Mouse (Mus musculus): ENCODE data around the gene Hax1. TPM values are rescaled to one million over a fixed set of nuclear protein-coding genes. Genes with fewer than 3 reads are reported as not detected.
A peak's percentile ranks its signal among the peaks of the same experiment; 100 is the strongest.

The Hax1 gene
- polyA plus RNA-seq, 1 experiment from 2014 or later, result 105 TPM

DNA sequence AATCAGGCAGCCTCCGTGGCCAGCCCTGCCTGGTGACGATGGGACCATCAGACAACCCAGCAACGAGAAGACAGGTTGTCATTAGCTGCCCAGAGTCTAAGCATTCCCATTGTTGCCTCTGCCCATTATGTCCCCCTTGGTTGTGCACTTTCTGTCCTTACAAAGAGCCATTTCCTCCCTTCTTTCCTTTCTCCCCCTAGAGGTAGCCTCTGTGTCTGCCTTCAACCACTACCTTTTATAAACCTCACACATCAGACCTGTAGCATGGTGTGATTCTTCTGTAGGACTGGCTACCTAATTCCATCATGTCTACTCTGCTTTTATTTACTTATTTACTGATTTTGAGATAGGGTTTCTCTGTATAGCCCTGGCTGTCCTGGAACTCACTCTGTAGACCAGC, 11.4 kb downstream of the Hax1 start:
- no peaks in the 10 kb centered on the region for H3K36me3 ChIP-seq
- H3K4me2 ChIP-seq, result no peak overlapping the region
- no peak overlapping the region for H3K27ac ChIP-seq (replicated peaks)
- H3K27me3 ChIP-seq (replicated peaks), result no peaks in the 10 kb centered on the region
- 55% methylated on average over 3 of the region's 3 CpGs for WGBS
- no peak for ATAC-seq (ENCODE audit: low FRiP score)
- no peak overlapping the region for H3K4me3 ChIP-seq (replicated peaks)
- H3K9me3 ChIP-seq (replicated peaks), result no peaks in the 10 kb centered on the region
- no peak overlapping the region for H3K9ac ChIP-seq (replicated peaks)
- H3K4me1 ChIP-seq, result no peaks in the 10 kb centered on the region

DNA sequence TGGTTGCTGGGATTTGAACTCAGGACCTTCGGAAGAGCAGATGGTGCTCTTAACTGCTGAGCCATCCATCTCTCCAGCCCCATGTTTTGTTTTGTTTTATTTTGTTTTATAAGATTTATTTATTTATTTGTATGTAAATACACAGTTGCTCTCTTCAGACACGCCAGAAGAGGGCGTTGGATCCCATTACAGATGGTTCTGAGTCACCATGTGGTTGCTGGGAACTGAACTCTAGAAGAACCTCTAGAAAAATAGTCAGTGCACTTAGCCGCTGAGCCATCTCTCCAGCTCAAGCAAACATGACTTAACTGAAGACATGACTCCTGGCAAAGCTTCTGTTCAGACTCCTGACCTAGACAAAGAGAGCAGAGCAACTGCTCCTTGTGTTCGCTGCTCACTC, 16.2 kb downstream of the Hax1 start:
- no peak overlapping the region for H3K4me2 ChIP-seq
- no peak for ATAC-seq (ENCODE audit: low FRiP score)
- H3K4me1 ChIP-seq, result no peaks in the 10 kb centered on the region
- H3K27me3 ChIP-seq (replicated peaks), result no peaks in the 10 kb centered on the region
- H3K9me3 ChIP-seq (replicated peaks), result no peaks in the 10 kb centered on the region
- no peak overlapping the region for H3K9ac ChIP-seq (replicated peaks)
- 75% methylated on average over 5 of the region's 5 CpGs for WGBS
- H3K27ac ChIP-seq (replicated peaks), result no peak overlapping the region
- H3K36me3 ChIP-seq, result no peaks in the 10 kb centered on the region
- no peak overlapping the region for H3K4me3 ChIP-seq (replicated peaks)

DNA sequence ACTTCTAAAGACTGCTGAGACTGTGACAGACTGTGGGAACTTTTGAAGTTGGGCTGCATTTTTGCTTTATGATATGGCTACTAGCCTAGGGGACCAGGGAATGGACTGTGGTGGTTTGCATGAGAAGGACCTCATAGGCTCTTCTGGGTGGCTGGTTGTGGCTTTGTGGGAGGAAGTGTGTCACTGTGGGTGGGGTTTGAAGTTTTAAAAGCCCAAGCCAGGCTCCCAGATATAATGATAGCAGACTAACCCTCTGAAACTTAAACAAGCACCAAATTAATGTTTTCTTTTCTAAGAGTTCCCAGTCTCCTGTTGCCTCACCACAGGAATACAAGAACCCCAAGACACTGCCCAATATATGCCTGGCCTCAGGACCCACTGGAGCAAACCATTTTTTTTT, 21.7 kb downstream of the Hax1 start:
- Histone ChIP-seq H3K9me3 (replicated peaks) (no peaks in the 10 kb centered on the region), H3K27me3 (replicated peaks) (no peaks in the 10 kb centered on the region), H3K36me3 (no peaks in the 10 kb centered on the region), H3K4me1 (no peaks in the 10 kb centered on the region), H3K9ac (replicated peaks) (no peak overlapping the region), H3K4me3 (replicated peaks) (no peak overlapping the region), H3K4me2 (no peak overlapping the region), H3K27ac (replicated peaks) (no peak overlapping the region)
- ATAC-seq (ENCODE audit: low FRiP score), result no peak

DNA sequence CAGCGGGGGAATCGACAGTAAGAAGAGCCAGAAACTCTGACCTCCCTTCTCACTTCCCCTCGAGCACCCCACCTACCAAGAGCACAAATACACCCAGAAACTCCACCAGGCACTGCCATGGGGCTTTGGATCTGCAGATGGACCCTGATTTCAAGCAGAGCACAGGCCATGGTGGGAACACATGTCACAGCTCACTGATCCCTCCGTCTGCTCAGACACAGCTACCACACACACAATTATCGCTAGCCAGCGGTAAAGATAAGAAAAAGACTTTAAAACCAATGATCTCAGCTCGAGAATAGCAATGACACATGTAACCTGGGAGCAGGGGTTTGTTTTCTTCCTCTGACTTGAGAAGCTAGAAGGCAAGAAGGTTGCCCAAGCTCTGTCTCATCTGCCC, 30.1 kb downstream of the Hax1 start:
- peaks cover 20% of the 10 kb centered on the region for H3K4me1 ChIP-seq
- WGBS, result 67% methylated on average over 7 of the region's 7 CpGs
- no peak for ATAC-seq (ENCODE audit: low FRiP score)

DNA sequence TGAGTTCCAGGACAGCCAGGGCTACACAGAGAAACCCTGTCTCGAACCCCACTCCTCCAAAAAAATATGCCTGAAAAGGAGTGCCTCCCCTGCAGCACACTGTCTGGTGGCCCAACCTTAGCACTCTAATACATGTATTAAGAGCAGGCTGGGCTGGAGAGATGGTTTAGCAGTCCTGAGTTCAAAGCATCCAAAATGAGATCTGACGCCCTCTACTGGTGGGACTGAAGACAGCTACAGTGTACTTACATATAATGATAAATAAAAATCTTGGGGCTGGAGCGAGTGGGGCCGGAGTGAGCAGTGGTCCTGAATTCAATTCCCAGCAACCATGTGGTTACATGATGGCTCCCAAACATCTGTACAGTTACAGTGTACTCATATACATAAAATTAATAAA, 31.6 kb downstream of the Hax1 start:
- Histone ChIP-seq H3K4me2 (no peak overlapping the region), H3K27me3 (replicated peaks) (no peaks in the 10 kb centered on the region), H3K4me1 (peaks cover 28% of the 10 kb centered on the region), H3K4me3 (replicated peaks) (no peak overlapping the region), H3K9me3 (replicated peaks) (no peaks in the 10 kb centered on the region), H3K36me3 (no peaks in the 10 kb centered on the region), H3K9ac (replicated peaks) (no peak overlapping the region), H3K27ac (replicated peaks) (no peak overlapping the region)
- ATAC-seq (ENCODE audit: low FRiP score), result no peak
- WGBS, result 76% methylated on average over 4 of the region's 4 CpGs

More for the DNA sequence above, 30.1 kb downstream of the Hax1 start:
- Histone ChIP-seq H3K36me3 (no peaks in the 10 kb centered on the region), H3K9ac (replicated peaks) (no peak overlapping the region), H3K27ac (replicated peaks) (no peak overlapping the region), H3K4me3 (replicated peaks) (no peak overlapping the region), H3K9me3 (replicated peaks) (no peaks in the 10 kb centered on the region), H3K4me2 (no peak overlapping the region), H3K27me3 (replicated peaks) (no peaks in the 10 kb centered on the region)

DNA sequence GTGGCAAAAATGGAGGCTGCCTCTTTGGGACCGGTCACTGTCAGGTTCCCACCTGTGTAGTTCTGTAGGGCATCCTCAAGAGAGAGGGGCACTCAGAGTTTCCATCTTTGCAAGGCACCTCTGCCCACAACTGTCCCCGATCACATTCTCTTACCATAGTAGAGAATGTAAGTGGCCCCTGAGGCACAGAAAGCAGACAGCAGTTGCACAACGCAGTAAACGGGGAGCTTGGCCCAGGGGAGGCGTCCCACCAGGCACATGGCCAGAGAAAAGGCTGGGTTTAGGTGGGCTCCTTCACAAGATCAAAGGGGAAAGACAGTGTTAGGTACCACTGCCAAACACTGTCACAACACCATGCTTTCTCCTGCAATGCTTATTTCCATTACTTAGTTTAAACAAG, 32.6 kb downstream of the Hax1 start:
- 90% methylated on average over 5 of the region's 5 CpGs for WGBS
- H3K27ac ChIP-seq (replicated peaks), result no peak overlapping the region

DNA sequence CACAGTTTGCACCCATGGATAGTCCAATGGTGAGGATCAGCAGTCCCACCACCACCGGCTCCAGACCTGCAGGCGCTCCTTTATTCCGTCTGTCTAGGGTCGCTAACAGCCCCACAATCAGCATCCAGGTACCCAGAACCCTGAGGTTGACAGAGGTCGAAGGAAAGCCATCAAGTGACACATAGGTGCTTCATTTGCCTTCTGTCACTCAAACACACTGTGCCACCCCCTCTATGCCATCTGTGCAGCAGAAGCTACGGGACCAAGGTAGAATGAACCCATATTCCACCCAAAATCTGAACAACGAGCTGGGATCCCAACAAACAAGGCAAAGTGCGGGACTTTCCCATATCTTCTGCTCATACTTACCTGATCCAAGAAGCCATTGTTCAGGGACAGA, 33.0 kb downstream of the Hax1 start:
- no peaks in the 10 kb centered on the region for H3K27me3 ChIP-seq (replicated peaks)
- H3K4me3 ChIP-seq (replicated peaks), result no peak overlapping the region
- no peaks in the 10 kb centered on the region for H3K36me3 ChIP-seq
- H3K4me1 ChIP-seq, result peaks cover 42% of the 10 kb centered on the region
- H3K4me2 ChIP-seq, result no peak overlapping the region
- no peak overlapping the region for H3K27ac ChIP-seq (replicated peaks)
- H3K9me3 ChIP-seq (replicated peaks), result no peaks in the 10 kb centered on the region
- ATAC-seq (ENCODE audit: low FRiP score), result no peak
- 96% methylated on average over 8 of the region's 8 CpGs for WGBS
- no peak overlapping the region for H3K9ac ChIP-seq (replicated peaks)

More for the DNA sequence above, 32.6 kb downstream of the Hax1 start:
- H3K4me3 ChIP-seq (replicated peaks), result no peak overlapping the region
- no peak overlapping the region for H3K9ac ChIP-seq (replicated peaks)
- H3K36me3 ChIP-seq, result no peaks in the 10 kb centered on the region
- peaks cover 38% of the 10 kb centered on the region for H3K4me1 ChIP-seq
- no peak overlapping the region for H3K4me2 ChIP-seq
- no peaks in the 10 kb centered on the region for H3K9me3 ChIP-seq (replicated peaks)
- H3K27me3 ChIP-seq (replicated peaks), result no peaks in the 10 kb centered on the region
- ATAC-seq (ENCODE audit: low FRiP score), result no peak

DNA sequence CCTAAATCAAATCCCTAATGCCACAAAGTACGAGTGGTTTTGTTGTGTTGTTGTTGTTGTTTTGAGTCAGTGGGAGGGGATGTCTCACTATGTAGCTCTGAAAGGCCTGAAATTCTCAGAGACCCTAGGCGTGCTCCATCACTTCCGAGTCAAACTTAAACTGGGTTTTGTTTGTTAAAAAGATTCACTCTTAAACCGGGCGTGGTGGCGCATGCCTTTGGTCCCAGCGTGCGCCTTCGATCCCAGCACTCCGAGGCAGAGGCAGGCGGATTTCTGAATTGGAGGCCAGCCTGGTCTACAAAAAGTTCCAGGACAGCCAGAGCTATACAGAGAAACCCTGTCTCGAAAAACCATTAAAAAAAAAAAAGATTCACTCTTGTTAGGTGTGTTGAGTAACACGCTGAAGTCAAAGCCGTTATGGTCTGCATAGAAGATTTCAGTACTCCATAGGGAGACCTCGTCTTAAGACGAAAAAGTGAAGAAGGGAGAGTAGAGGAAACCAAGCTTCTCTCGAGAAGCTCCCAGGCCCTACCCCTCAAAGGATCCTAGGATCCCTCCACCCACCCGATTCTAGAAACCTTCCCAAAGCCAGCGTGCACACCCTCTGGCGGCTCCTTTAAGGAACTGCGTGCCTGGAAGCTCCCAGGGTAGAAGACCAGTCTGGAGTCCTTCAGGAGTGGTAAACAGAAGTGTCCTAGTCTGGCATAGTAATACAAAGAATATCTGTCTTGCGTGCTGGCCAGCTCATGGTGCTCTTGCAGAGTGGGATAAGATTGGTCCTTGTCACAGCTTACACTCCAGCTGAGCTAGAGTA, 34.4 kb downstream of the Hax1 start:
- H3K27me3 ChIP-seq (replicated peaks), result no peaks in the 10 kb centered on the region
- peak overlapping the region; percentile 88 for H3K4me3 ChIP-seq (replicated peaks)
- no peak for ATAC-seq (ENCODE audit: low FRiP score)
- H3K36me3 ChIP-seq, result no peaks in the 10 kb centered on the region
- H3K4me1 ChIP-seq, result peaks cover 56% of the 10 kb centered on the region
- peak overlapping the region; percentile 97 for H3K4me2 ChIP-seq
- WGBS, result 34% methylated on average over 22 of the region's 22 CpGs
- H3K9me3 ChIP-seq (replicated peaks), result no peaks in the 10 kb centered on the region
- H3K9ac ChIP-seq (replicated peaks), result peak overlapping the region; percentile 93
- peak overlapping the region; percentile 94 for H3K27ac ChIP-seq (replicated peaks)

DNA sequence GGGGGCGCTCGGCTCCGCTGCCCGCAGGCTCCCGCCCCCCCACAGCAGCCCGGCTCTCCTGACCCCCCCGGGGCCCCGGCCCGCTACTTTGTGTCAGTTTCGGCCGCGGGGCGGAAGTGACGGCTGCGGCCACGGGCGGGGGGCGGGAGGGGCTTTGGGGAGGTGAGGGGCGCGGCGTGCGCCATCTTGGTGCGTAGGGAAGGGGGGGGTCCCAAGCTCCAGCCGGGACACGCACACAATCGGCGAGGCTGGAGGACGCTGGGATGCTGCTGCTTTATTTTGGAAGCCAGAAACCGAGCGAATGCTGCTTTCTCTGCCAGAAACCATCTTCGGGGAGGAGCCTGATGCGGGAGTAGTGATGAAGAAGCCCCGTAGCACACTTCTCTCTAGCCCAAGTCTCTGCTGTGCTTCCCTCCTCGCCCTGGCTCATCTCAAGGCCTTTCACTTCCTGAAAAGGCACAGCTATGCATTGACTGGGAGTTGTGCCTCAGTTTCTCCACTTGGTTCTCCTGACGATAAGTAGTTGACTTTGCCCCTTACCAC, 35.3 kb downstream of the Hax1 start, which contains the start of gene Atp8b2:
TSS of gene Atp8b2 (minus strand) at position 288 of the 543 bp plus-strand sequence.
- peak within 1 kb of the TSS; percentile 97 for H3K4me2 ChIP-seq
- WGBS, result under 1% methylated on average over 28 of the region's 35 CpGs
- no peaks in the 10 kb centered on the region for H3K9me3 ChIP-seq (replicated peaks)
- no peaks in the 10 kb centered on the region for H3K27me3 ChIP-seq (replicated peaks)
- H3K4me3 ChIP-seq (replicated peaks), result peak within 1 kb of the TSS; percentile 88
- peaks cover 65% of the 10 kb centered on the region for H3K4me1 ChIP-seq
- H3K27ac ChIP-seq (replicated peaks), result peak within 1 kb of the TSS; percentile 94
- peak within 1 kb of the TSS; percentile 93 for H3K9ac ChIP-seq (replicated peaks)
- H3K36me3 ChIP-seq, result peaks cover 3% of the 10 kb centered on the region; the same call in 1 of the 2 replicates
- ATAC-seq (ENCODE audit: low FRiP score), result peak; percentile 70

DNA sequence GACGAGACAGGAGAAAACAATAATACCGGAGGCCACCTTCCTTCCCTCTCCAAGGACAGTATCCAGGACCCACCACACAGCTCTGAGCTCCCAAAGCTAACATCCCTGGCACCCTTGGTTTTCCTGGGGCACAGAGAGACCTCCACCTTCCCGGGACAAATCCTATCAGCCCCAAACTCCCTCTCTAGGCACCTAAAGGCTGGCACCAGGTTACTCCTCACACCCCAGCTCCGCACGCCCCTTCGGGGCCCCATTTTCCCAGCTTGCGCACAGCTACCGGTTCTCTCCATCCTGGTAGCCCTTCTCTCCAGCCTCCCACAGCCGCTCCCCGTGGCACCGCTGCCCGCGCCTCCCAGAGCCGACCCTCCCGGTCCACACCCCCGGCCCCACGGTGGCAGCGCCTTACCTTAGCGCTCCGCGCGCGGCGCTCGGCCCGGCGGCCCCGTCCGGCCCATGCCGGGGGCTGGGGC, 35.8 kb downstream of the Hax1 start:
- H3K4me1 ChIP-seq, result peaks cover 66% of the 10 kb centered on the region
- H3K9me3 ChIP-seq (replicated peaks), result no peaks in the 10 kb centered on the region
- WGBS, result under 1% methylated on average over 30 of the region's 30 CpGs
- ATAC-seq (ENCODE audit: low FRiP score), result peak; percentile 12; the same call in 1 of the 2 replicates
- H3K4me2 ChIP-seq, result peak overlapping the region; percentile 97
- H3K27ac ChIP-seq (replicated peaks), result peak overlapping the region; percentile 94
- no peaks in the 10 kb centered on the region for H3K27me3 ChIP-seq (replicated peaks)
- peaks cover 8% of the 10 kb centered on the region for H3K36me3 ChIP-seq
- peak overlapping the region; percentile 88 for H3K4me3 ChIP-seq (replicated peaks)
- peak overlapping the region; percentile 93 for H3K9ac ChIP-seq (replicated peaks)

DNA sequence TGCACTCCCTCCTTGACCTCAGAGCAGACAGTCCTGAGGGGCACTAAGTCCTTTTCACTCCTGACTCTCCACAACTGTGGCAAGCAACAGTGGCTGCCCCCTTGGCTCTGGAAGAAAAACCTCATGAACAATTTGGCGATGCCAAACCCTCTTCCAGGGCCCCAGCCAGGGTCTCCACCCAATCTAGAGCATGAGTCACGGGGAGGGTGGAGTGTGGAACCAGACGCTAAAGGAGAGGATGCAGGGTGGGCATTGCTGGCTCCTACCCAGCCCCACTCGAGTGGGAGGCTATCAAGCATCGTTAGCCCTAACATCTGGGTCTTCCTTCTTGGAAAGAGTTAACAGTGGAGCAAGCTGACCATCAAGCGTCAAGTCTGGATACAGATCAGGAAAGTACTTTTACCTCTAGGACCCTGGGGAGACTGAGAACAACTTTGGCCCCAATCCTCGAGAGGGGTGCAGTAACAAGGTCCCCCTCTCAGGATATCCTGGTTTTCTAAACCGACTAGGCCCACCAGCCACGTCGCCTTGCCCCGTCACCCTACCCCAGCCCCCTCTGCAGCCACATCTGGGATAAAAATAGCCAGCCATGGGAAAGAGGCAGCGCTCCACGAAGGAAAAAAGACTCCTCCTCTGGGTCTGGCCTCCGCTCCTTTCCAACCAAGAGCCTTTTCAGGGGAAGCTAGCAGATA, 36.4 kb downstream of the Hax1 start:
- peak overlapping the region; percentile 93 for H3K9ac ChIP-seq (replicated peaks)
- no peaks in the 10 kb centered on the region for H3K27me3 ChIP-seq (replicated peaks)
- H3K4me3 ChIP-seq (replicated peaks), result peak overlapping the region; percentile 88
- H3K36me3 ChIP-seq, result peaks cover 14% of the 10 kb centered on the region
- 7% methylated on average over 14 of the region's 14 CpGs for WGBS
- H3K27ac ChIP-seq (replicated peaks), result peak overlapping the region; percentile 94
- no peaks in the 10 kb centered on the region for H3K9me3 ChIP-seq (replicated peaks)
- no peak for ATAC-seq (ENCODE audit: low FRiP score)
- peak overlapping the region; percentile 97 for H3K4me2 ChIP-seq
- peaks cover 66% of the 10 kb centered on the region for H3K4me1 ChIP-seq
